Mouse (Mus musculus) gonadal fat pad, adult 2 months (tissue): ENCODE measurements around the gene Hlf. TPM values are rescaled to one million over a fixed set of nuclear protein-coding genes. Genes with fewer than 3 reads are reported as not detected.
A peak's percentile ranks its signal among the peaks of the same experiment; 100 is the strongest.

Source experiments
- DNase-seq: peaks from one replicate; pipeline ENCODE4 v3.0.0-alpha.2; 2012; ENCODE audit warnings: low read depth
- polyA plus RNA-seq: library from polyadenylated mRNA; depleted of rRNA; stranded (reverse); fragments of >200 nt; gene quantifications from 2 replicates; pipeline ENCODE4 v1.2.3, GENCODE M21; 2012

Hlf gene
- polyA plus RNA-seq, 1 experiment = 12.8 TPM

DNA sequence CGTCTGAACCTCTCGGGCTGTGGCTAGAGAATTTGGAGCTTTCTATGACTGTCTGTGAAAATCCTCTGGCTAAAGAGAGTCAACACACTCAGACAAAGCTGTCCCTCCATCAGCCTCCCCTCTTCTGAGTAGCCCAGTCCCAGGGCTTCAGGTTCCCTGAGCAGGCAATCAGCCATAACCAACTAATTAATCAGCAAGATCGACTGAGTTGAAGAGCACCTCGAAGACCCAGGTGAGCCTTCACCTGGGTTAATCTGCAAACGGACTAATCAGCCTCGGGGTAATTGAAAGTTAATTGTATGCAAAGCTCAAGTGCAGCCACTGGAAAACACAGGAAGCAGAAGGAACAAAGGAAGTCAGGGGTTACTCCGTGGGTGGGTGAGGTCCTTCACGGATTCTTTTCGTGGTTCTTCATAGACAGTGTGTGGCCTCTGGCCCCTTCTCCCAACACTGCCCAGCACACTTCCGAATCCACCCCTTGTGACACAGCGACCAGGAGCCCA, 19.9 kb downstream of the Hlf start:
- DNase-seq = no peak

- DNase-seq = no peak
Observed at GRCm38 (mm10) chr11:90370367-90370766, 20.3 kb downstream of the Hlf start.

GRCm38 (mm10) chr11:90369605-90370004, 21.1 kb downstream of the Hlf start:
- DNase-seq = no peak

DNA sequence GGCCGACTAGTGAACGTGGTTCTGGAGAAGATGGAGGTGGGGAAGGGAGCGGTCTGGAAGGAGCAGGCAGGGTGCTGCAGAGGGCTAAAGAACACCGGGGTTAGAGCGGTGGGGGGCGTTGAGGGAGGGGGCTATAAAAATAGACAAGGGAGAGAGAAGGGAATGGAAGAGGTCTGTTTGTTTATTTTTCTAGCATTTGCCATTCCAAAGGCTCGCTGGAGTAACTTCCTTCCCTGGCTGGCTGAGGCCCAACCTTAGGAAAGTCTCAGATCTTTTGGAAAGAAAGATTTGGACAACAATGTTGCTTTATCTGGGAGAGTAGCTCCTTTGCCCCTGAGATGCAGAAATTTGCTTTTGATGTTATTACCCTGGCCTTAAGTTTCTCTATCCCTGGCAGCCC, 21.6 kb downstream of the Hlf start:
- no peak for DNase-seq

- DNase-seq = no peak
Observed at GRCm38 (mm10) chr11:90367894-90368860, 22.5 kb downstream of the Hlf start.

- no peak for DNase-seq
Observed at GRCm38 (mm10) chr11:90364865-90365264, 25.8 kb downstream of the Hlf start.

GRCm38 (mm10) chr11:90363821-90364497, 26.7 kb downstream of the Hlf start:
- no peak for DNase-seq

- no peak for DNase-seq
Observed at GRCm38 (mm10) chr11:90363406-90363805, 27.3 kb downstream of the Hlf start.

DNA sequence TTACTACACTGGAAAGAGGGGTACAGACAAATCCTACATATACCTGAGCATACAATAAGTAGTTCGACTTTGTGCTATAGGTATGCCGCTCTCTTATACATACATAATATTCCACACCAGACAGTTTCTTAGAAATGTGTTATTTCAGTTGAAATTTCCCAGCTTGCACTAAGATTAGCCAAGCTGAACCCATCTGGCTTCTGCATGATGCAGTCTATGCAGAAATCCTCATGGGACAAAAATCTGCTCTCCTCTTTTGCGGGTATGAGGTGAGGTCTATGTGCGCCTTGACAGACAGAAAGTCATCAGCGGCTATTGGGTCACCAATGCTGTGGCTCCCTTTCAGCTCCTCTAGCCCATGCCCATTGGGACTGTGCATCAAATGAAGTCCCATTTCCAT, 30.2 kb downstream of the Hlf start:
- no peak for DNase-seq

GRCm38 (mm10) chr11:90358063-90358462, 32.6 kb downstream of the Hlf start:
- DNase-seq = no peak

GRCm38 (mm10) chr11:90357371-90357770, 33.3 kb downstream of the Hlf start:
- DNase-seq = no peak

- no peak for DNase-seq
Observed at GRCm38 (mm10) chr11:90356495-90357304, 34.0 kb downstream of the Hlf start.

GRCm38 (mm10) chr11:90356036-90356435, 34.7 kb downstream of the Hlf start:
- DNase-seq = no peak

DNA sequence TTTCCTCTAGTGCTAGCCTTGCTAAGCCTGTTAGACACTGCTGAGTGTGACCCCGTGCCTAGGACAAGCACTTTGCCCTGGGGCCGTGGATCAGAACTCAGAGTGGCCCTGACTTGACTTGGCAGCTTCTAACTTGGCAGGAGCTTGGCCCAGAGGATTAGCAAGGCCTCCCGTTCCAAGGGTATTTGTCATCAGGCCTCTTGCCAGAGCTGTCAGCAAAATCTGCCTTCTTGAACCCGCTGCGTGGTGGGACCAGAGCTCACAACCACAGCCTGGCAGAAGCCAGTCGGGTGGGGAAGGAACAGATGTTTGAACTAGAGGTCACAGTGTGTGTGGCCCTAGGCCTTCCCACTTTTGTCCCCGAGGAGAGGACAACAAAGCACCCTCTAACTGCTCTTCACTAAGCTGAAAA, 35.4 kb downstream of the Hlf start:
- DNase-seq = peak; percentile 97

GRCm38 (mm10) chr11:90352696-90353095, 38.0 kb downstream of the Hlf start:
- DNase-seq = no peak

DNA sequence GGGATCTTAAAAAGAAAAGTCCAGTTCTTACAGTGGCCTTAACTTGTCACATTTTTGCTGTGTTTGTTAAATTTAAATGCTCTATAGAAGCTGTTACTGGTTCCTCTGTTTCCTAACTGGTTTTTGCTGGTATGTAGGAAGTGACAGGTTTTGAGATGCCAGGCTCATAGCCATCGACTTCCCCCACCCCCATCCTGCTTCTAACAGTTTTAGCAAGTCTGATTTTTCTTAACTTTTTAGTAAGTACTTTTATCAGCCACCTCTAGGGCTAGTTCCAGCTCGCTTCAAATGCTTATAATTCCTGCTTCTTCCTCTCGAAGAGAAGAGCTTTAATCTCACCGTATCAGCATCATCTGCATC, 40.6 kb downstream of the Hlf start:
- no peak for DNase-seq

- DNase-seq = no peak
Observed at GRCm38 (mm10) chr11:90349486-90350152, 41.1 kb downstream of the Hlf start.

DNA sequence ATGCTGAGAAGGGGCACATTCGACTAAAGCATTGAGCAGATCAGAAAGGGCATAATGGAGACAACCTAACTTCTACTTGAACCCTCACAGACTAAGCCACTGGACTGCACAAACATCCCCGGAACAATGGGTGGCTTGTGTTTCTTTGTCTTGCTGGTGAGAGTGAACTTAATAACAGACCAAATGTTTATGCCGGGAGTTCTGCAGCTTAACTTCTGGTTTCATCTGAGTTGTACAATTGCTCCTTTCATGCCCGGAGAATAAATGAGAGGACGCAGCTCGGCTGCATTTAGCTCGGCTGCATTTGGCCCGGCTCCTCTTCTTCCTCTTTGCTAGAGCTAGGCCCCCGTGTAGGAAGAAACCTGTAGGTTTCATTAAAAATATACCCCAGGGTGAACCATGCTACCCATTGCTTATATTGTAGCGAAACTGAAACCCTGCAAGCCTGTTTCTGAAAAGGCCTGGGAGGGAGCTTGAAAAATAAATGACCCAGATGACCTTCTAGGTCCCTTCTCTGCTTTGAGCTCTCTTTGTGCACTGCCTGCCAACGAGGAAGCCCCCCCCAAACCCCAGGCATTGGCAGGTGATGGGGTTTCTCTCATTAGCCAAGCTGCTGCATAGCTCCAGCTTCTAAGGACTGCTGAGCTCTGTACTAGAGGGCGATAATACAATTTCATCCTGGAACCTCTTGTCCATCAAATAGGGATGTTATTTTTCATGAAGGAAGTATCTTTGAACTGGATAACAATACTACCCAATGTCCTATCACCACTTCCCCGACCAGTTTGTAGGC, 42.8 kb downstream of the Hlf start:
- DNase-seq = no peak

- DNase-seq = no peak
Observed at GRCm38 (mm10) chr11:90345746-90346145, 44.9 kb downstream of the Hlf start.

DNA sequence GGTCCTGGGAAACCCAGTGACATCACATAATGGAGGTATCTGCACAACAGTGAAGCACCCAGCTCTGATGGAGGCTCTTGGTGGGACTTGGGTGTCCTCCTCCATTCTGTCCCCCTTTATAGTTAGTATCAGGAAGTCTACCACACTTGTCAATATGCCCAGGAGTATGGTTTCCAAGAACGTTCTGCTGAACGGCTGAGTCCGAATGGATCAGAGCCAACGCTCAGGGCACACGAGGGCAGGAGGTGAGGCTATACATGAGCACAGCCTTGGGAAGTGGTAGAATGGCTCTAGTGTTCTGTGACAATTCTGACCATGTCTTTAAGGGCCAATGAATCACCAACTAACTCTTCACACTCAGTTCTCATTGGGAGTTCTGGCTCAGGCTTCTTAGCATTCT, 47.8 kb downstream of the Hlf start:
- DNase-seq = no peak

GRCm38 (mm10) chr11:90342267-90342666, 48.4 kb downstream of the Hlf start:
- DNase-seq = no peak
